Mouse (Mus musculus) mouse trophoblast stem cell (cell line): ENCODE data around the gene Foxp4.

ENCODE experiments used
- in situ Hi-C, 2 experiments: fragments of 300-500 bp; cut with MseI, MboI; formaldehyde crosslinking; loops; 2 replicates in 1 of 2; 3 replicates in 1 of 2; pipeline ENCODE4 v1.15.1; 2025

The Foxp4 gene

DNA sequence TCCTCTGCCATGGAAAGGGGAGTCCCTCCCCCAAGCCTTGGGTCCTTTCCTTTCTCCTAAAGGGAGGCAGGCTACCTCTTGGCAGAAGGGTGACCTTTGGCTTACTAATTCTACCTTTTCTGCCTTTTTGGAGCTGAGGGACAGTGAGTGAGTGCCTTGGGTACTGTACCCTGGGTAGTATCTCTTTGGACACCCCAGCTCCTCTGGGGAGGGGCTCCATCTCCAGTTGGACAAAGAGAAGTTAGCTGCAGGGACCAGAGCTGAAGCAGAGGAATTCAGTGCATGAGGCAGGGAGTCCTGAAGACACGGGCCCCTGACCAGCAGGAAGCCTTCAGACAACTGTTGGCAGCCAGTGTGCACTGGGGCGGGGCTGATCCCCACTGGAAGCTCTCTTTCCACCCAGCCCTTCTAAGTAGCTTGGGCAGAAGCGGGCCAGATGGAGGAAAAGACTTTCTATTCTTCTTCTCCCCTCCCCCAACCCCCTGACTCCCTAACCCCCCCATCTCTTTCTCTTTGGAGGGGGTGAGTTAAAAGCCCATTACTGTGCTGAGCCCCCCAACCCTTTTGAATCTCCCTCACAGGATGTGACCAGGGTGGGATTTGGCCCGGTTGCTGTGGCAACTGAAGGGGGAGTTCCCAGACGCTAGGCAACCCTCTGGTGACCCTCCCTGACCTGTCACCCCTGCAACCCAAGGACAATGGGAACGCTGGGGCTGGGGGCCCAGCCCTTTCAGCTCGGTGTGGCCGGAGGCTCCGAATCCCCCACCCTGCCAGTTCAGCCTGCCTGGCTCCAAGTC, 26.3 kb downstream of the Foxp4 start:
- in situ Hi-C loops, result loop anchor here in 1 of 2 experiments (10.0 kb wide), 1 partner anchor 207 kb away; no protein-coding TSS in a partner anchor

GRCm38 (mm10) chr17:47889727-47890126, 34.7 kb downstream of the Foxp4 start:
- in situ Hi-C loops, result loop anchor here in 1 of 2 experiments (10.0 kb wide), 1 partner anchor 215 kb away; no protein-coding TSS in a partner anchor

GRCm38 (mm10) chr17:47889267-47889666, 35.2 kb downstream of the Foxp4 start:
- in situ Hi-C loops, result no loop called here

DNA sequence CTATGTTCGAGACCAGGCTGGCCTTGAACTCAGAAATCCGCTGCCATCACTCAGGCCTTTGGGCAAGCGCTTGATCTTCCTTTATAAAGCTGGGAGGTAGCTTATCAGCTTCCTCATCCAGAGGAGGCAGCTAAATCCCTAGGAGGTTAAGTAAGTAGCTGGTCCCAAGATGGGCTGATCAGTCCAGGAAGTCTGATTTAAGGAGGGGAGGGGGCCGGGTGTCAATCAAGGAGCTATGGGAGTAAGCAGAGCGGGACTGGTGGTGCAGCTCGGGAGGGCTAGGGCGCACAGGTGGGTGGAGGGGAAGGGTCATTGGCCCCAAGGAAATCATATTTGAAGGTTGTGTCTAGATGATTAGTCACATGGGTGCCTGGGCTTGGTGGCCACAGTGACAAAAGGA, 35.8 kb downstream of the Foxp4 start:
- in situ Hi-C loops, result no loop called here

DNA sequence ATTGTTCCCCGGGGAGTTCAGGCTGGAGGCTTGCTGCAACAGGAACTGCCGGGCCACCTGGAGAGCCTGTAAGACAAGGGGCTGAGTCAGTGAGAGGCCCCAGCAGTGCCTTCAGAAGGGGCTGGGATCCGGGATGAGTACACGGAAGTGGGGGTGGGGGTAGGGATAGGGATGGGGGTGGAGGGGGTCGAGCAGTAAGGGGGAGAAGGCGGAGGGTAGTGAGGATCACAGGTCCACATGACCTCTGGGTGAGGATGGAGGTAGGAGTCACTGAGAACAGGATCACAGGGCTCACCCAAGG, 36.3 kb downstream of the Foxp4 start:
- in situ Hi-C loops, result no loop called here

DNA sequence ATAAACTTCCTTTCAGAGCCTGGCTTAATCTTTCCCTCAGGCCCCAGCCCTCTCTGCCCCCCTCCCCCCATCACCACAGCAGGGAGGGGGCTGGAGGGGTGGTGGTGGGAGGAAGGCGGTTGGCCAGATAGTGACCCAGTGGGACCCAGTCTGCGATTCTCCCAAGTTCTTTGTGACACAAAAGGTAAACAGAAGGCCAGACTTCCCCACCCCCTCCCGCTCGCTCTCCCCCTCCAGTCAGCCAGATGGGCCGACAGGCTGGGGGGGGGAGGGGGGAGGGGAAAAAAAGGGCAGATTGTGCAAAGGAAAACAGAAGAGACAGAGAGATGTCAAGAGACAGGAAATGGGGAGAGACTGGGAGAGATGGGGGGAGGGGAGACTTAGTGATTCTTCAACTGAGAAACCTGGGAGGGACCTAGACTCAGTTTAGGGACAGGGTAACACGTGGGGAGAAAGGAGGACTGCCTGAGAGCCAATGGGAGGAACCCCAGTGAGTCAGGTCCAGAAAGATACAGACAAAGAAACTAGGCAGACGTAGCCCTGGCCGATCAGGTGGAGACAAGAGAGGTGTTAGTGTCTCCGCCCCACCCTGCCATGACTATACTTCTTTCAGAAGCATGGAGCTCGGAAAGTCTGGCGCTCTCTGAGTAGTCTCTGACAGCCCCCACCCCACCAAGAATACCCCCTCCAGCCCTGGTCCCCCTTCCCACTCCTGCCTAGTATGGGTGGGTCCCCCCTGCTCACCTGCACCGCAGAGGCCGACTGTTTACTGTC, 36.9 kb downstream of the Foxp4 start:
- in situ Hi-C loops, result no loop called here

- in situ Hi-C loops, result no loop called here
These were observed 41.3 kb downstream of the Foxp4 start for GRCm38 (mm10) chr17:47883099-47883498.

GRCm38 (mm10) chr17:47881330-47881729, 43.1 kb downstream of the Foxp4 start:
- in situ Hi-C loops, result no loop called here

- in situ Hi-C loops, result no loop called here
These were observed 45.2 kb downstream of the Foxp4 start for GRCm38 (mm10) chr17:47879207-47879606.

- in situ Hi-C loops, result no loop called here
These were observed 45.9 kb downstream of the Foxp4 start for GRCm38 (mm10) chr17:47878378-47879089.

DNA sequence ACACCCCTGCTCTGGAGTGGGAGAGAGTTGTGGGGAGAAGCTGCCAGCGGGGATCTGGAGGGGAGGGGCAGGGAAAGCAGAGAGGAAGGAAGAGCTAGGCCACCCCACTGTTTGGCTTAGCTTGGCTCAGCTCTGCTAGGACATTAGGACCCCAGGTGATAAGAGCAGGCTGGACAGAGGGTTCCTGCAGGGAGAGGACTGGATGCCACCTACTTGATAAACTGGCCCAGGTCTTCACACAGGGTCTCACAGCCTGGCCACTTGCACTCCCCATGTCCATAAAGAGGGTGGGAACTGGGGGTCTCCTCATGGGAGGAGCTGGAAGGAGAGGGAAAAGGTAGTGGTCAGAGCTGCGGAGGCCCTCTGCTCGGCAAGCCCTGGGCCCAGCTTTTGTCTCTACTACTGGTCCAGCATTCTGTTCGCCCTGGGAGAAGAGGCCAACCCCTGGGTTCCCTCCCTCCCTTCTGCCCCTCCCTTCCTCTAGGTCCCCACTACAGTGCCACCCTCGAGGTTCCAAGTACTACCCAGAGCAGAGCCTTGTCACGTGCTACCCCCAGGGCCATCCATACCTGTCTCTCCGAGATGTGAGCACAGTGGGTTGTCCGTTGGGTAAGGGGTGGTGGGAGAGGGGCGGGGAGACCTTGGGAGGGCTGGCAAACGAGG, 46.6 kb downstream of the Foxp4 start:
- in situ Hi-C loops, result no loop called here

- in situ Hi-C loops, result no loop called here
These were observed 47.4 kb downstream of the Foxp4 start for GRCm38 (mm10) chr17:47876776-47877714.

GRCm38 (mm10) chr17:47873341-47873791, 51.1 kb downstream of the Foxp4 start:
- in situ Hi-C loops, result no loop called here

GRCm38 (mm10) chr17:47872311-47873011, 52.0 kb downstream of the Foxp4 start:
- in situ Hi-C loops, result no loop called here

DNA sequence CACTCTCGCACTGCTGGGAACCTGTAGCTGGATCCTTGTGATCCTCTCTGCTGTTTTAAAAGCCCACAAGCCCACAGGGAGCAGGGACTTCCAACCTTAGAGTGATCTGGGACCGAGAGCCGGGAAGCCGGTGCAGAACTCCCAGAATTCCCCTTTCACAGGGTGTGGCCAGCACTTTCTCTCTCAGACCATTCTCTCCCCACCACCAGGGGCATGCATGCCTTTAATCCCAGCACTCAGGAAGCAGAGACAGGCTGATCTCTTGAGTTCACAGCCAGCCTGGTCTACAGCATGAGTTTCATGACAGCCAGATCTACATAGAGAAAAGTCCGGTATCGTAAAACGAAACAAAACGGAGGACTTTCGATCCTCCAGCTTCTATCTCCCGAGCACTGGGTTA, 54.6 kb downstream of the Foxp4 start:
- in situ Hi-C loops, result no loop called here

- in situ Hi-C loops, result no loop called here
These were observed 58.4 kb downstream of the Foxp4 start for GRCm38 (mm10) chr17:47866037-47866436.

GRCm38 (mm10) chr17:47864496-47864895, 59.9 kb downstream of the Foxp4 start:
- in situ Hi-C loops, result loop anchor here in 1 of 2 experiments (5.0 kb wide), 1 partner anchor 72 kb away; no protein-coding TSS in a partner anchor

DNA sequence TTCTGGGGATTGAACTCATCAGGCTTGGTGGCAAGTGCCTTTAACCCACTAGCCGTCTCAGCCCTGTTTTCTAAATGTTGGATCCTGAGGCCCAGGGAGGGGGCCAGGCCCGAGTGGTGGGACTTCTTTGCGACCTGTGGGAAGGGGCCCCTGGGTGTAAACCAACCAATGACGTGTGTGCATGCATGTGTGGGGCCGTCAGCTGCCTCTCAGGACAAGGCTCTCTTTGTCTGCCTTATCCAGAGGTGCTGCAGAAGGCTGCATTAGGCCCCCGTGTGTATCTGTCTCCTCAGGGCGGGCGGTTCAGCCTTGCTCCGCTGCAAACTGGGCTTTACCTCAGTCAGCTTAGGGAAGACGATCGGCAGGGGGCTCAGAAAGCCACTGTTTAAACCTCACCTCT, 61.0 kb downstream of the Foxp4 start:
- in situ Hi-C loops, result loop anchor here in 1 of 2 experiments (5.0 kb wide), 1 partner anchor 71 kb away; no protein-coding TSS in a partner anchor

DNA sequence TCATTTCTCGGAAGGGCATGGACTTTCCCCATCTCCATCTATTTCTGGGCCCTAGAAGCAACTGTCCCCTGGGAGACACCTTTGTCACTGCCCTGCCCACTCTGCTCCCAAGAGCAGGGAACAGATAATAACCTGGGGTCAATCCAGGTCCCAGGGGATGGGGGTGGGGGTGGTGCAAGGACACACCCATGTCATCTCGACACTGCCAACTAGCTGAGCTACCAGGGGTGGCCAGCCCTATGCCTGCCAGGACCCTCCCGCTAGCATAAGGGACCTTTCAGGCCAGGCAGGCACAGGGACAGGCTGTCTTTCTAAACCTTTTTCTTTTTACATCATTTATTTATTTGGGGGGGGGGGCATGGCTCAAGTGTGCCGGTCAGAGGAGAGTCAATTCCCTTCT, 61.4 kb downstream of the Foxp4 start:
- in situ Hi-C loops, result loop anchor here in 1 of 2 experiments (5.0 kb wide), 1 partner anchor 71 kb away; no protein-coding TSS in a partner anchor

GRCm38 (mm10) chr17:47855544-47855943, 68.9 kb downstream of the Foxp4 start:
- in situ Hi-C loops, result no loop called here
